Mouse (Mus musculus): ENCODE results near the gene Usp51. TPM values are rescaled to one million over a fixed set of nuclear protein-coding genes. Genes with fewer than 3 reads are reported as not detected.
"Not testable (repeated sequence)": the region's sequence is repeated elsewhere in the genome, so short reads cannot be mapped to it uniquely, and the experiment has no call there.

The Usp51 gene
- polyA plus RNA-seq, 1 experiment = not detected

- Histone ChIP-seq H3K27me3 (replicated peaks; ENCODE audit: control insufficient read depth, insufficient read depth, low read length) (no peaks in the 10 kb centered on the region), H3K27ac (ENCODE audit: insufficient read depth, low read depth, low read length) (no peak overlapping the region), H3K36me3 (ENCODE audit: control insufficient read depth, insufficient read depth, low read length) (no peaks in the 10 kb centered on the region), H3K4me3 (ENCODE audit: insufficient read depth, low read depth, low read length) (peak overlapping the region; percentile 89), H3K4me1 (ENCODE audit: control insufficient read depth, insufficient read depth, low read length) (no peaks in the 10 kb centered on the region)
- WGBS = 0% methylated on average over 40 of the region's 58 CpGs
- no peak for TF ChIP-seq POLR2A (IDR thresholded peaks at IDR 0.05; ENCODE audit: low read depth, low read length)
- no peak for TF ChIP-seq CTCF (conservative IDR thresholded peaks at IDR 0.05; ENCODE audit: insufficient read depth, insufficient read length, low read depth, low read length)
- DNase-seq = peak; percentile 53
Measured at GRCm38 (mm10) chrX:153007021-153007684, 884 bp downstream of the Usp51 start.

- no peak for DNase-seq
- no peaks in the 10 kb centered on the region for H3K36me3 ChIP-seq (ENCODE audit: control insufficient read depth, insufficient read depth, low read length)
- H3K4me1 ChIP-seq (ENCODE audit: control insufficient read depth, insufficient read depth, low read length) = no peaks in the 10 kb centered on the region
- peak overlapping the region; percentile 89; the same call in 1 of the 2 replicates for H3K4me3 ChIP-seq (ENCODE audit: insufficient read depth, low read depth, low read length)
- no peak for TF ChIP-seq POLR2A (IDR thresholded peaks at IDR 0.05; ENCODE audit: low read depth, low read length)
- no peak for TF ChIP-seq CTCF (conservative IDR thresholded peaks at IDR 0.05; ENCODE audit: insufficient read depth, insufficient read length, low read depth, low read length)
- WGBS = 18% methylated on average over 9 of the region's 9 CpGs
- no peaks in the 10 kb centered on the region for H3K27me3 ChIP-seq (replicated peaks; ENCODE audit: control insufficient read depth, insufficient read depth, low read length)
- no peak overlapping the region for H3K27ac ChIP-seq (ENCODE audit: insufficient read depth, low read depth, low read length)
Measured at GRCm38 (mm10) chrX:153007685-153008047, 1.4 kb downstream of the Usp51 start.

GRCm38 (mm10) chrX:153025255-153025654 lies 19.0 kb downstream of the Usp51 start:
- not testable (repeated sequence) for H3K36me3 ChIP-seq (ENCODE audit: control insufficient read depth, insufficient read depth, low read length); DNase-seq; H3K4me1 ChIP-seq (ENCODE audit: control insufficient read depth, insufficient read depth, low read length); H3K27ac ChIP-seq (ENCODE audit: insufficient read depth, low read depth, low read length); H3K27me3 ChIP-seq (replicated peaks; ENCODE audit: control insufficient read depth, insufficient read depth, low read length); H3K4me3 ChIP-seq (ENCODE audit: insufficient read depth, low read depth, low read length)
- no CpG with 5 or more reads among the region's 3 CpGs for WGBS

GRCm38 (mm10) chrX:153025709-153026108 lies 19.4 kb downstream of the Usp51 start:
- WGBS = 86% methylated on average over 3 of the region's 3 CpGs
- not testable (repeated sequence) for H3K27me3 ChIP-seq (replicated peaks; ENCODE audit: control insufficient read depth, insufficient read depth, low read length); H3K4me3 ChIP-seq (ENCODE audit: insufficient read depth, low read depth, low read length); H3K4me1 ChIP-seq (ENCODE audit: control insufficient read depth, insufficient read depth, low read length); H3K36me3 ChIP-seq (ENCODE audit: control insufficient read depth, insufficient read depth, low read length); DNase-seq; H3K27ac ChIP-seq (ENCODE audit: insufficient read depth, low read depth, low read length)

- not testable (repeated sequence) for H3K27ac ChIP-seq (ENCODE audit: insufficient read depth, low read depth, low read length); H3K4me3 ChIP-seq (ENCODE audit: insufficient read depth, low read depth, low read length); H3K4me1 ChIP-seq (ENCODE audit: control insufficient read depth, insufficient read depth, low read length); DNase-seq; H3K36me3 ChIP-seq (ENCODE audit: control insufficient read depth, insufficient read depth, low read length); H3K27me3 ChIP-seq (replicated peaks; ENCODE audit: control insufficient read depth, insufficient read depth, low read length)
Measured at GRCm38 (mm10) chrX:153031547-153031946, 25.3 kb downstream of the Usp51 start.

GRCm38 (mm10) chrX:153037087-153037971 lies 31.1 kb downstream of the Usp51 start, which contains the start of gene Mageh1:
Gene Mageh1 (minus strand): TSS chrX:153037575.
- Histone ChIP-seq H3K4me3 (ENCODE audit: insufficient read depth, low read depth, low read length) (peak within 1 kb of the TSS; percentile 83), H3K27me3 (replicated peaks; ENCODE audit: control insufficient read depth, insufficient read depth, low read length) (no peaks in the 10 kb centered on the region), H3K4me1 (ENCODE audit: control insufficient read depth, insufficient read depth, low read length) (no peaks in the 10 kb centered on the region), H3K27ac (ENCODE audit: insufficient read depth, low read depth, low read length) (no peak within 1 kb of the TSS), H3K36me3 (ENCODE audit: control insufficient read depth, insufficient read depth, low read length) (no peaks in the 10 kb centered on the region)
- TF ChIP-seq CTCF (conservative IDR thresholded peaks at IDR 0.05; ENCODE audit: insufficient read depth, insufficient read length, low read depth, low read length) (no peak), POLR2A (IDR thresholded peaks at IDR 0.05; ENCODE audit: low read depth, low read length) (peak; percentile 5)
- DNase-seq = peak; percentile 85
- WGBS = under 1% methylated on average over 49 of the region's 49 CpGs

GRCm38 (mm10) chrX:153037972-153038744 lies 31.9 kb downstream of the Usp51 start:
- H3K4me3 ChIP-seq (ENCODE audit: insufficient read depth, low read depth, low read length) = peak overlapping the region; percentile 83
- WGBS = 8% methylated on average over 8 of the region's 22 CpGs
- not testable (repeated sequence) for H3K4me1 ChIP-seq (ENCODE audit: control insufficient read depth, insufficient read depth, low read length); DNase-seq; H3K36me3 ChIP-seq (ENCODE audit: control insufficient read depth, insufficient read depth, low read length); H3K27me3 ChIP-seq (replicated peaks; ENCODE audit: control insufficient read depth, insufficient read depth, low read length); H3K27ac ChIP-seq (ENCODE audit: insufficient read depth, low read depth, low read length)

Other genes with a start within 250 kb of the Usp51 start
- gene Shroom2, start 237.0 kb upstream of the Usp51 start, polyA plus RNA-seq (2012; rRNA removed) = 6.0 TPM in 2 replicates
- 0.58 and 0.65 TPM in 2 replicates for gene Gpr143, start 224.5 kb upstream of the Usp51 start, polyA plus RNA-seq (2012; rRNA removed)
- 6.0 and 7.7 TPM in 2 replicates for gene Mageh1, start 31.1 kb downstream of the Usp51 start, polyA plus RNA-seq (2012; rRNA removed)
- not detected in 2 replicates for gene Foxr2, start 112.3 kb downstream of the Usp51 start, polyA plus RNA-seq (2012; rRNA removed)
- gene Rragb, start 133.5 kb downstream of the Usp51 start, polyA plus RNA-seq (2012; rRNA removed) = 2.6 and 3.5 TPM in 2 replicates
- gene Klf8, start 231.0 kb downstream of the Usp51 start, polyA plus RNA-seq (2012; rRNA removed) = 0.33 and 0.35 TPM in 2 replicates